Mouse (Mus musculus) erythroblast, embryonic 14.5 days (primary cell): ENCODE measurements around the gene Imp3. TPM values are rescaled to one million over a fixed set of nuclear protein-coding genes. Genes with fewer than 3 reads are reported as not detected.
"Not testable (repeated sequence)": the region's sequence is repeated elsewhere in the genome, so short reads cannot be mapped to it uniquely, and the experiment has no call there.

ENCODE experiments used
- H3K27me3 ChIP-seq: 2 replicates; pipeline ENCODE4 v1.6.1; 2012; ENCODE audit warnings: inconsistent platforms; ENCODE audit not compliant: control insufficient read depth
- H3K36me3 ChIP-seq: 2 replicates; pipeline ENCODE4 v1.6.1; 2012; ENCODE audit warnings: mild to moderate bottlenecking, inconsistent platforms; ENCODE audit not compliant: control insufficient read depth
- H3K4me1 ChIP-seq: 2 replicates; pipeline ENCODE4 v1.6.1; 2012; ENCODE audit warnings: inconsistent platforms; ENCODE audit not compliant: control insufficient read depth
- H3K4me3 ChIP-seq: replicated peaks from 2 replicates; pipeline ENCODE3; 2012; ENCODE audit warnings: moderate library complexity, mild to moderate bottlenecking, inconsistent platforms
- H3K9me3 ChIP-seq: 2 replicates; pipeline ENCODE4 v1.6.1; 2012; ENCODE audit warnings: low read length, inconsistent platforms, mixed read lengths; ENCODE audit not compliant: control insufficient read depth
- GATA1 ChIP-seq: IDR thresholded peaks from 2 replicates; pipeline ENCODE4 v1.6.1; 2012; ENCODE audit warnings: low read length, inconsistent platforms, mixed read lengths
- TAL1 ChIP-seq: IDR thresholded peaks from 3 replicates; pipeline ENCODE4 v1.6.1; 2012; ENCODE audit warnings: low read length, inconsistent platforms, mixed read lengths
- polyA plus RNA-seq: library from polyadenylated mRNA; stranded (reverse); fragments of >175 nt; gene quantifications from 2 replicates; pipeline ENCODE4 v1.2.3, GENCODE M21; 2012

The Imp3 gene
- polyA plus RNA-seq, 1 experiment: 5.7 TPM

DNA sequence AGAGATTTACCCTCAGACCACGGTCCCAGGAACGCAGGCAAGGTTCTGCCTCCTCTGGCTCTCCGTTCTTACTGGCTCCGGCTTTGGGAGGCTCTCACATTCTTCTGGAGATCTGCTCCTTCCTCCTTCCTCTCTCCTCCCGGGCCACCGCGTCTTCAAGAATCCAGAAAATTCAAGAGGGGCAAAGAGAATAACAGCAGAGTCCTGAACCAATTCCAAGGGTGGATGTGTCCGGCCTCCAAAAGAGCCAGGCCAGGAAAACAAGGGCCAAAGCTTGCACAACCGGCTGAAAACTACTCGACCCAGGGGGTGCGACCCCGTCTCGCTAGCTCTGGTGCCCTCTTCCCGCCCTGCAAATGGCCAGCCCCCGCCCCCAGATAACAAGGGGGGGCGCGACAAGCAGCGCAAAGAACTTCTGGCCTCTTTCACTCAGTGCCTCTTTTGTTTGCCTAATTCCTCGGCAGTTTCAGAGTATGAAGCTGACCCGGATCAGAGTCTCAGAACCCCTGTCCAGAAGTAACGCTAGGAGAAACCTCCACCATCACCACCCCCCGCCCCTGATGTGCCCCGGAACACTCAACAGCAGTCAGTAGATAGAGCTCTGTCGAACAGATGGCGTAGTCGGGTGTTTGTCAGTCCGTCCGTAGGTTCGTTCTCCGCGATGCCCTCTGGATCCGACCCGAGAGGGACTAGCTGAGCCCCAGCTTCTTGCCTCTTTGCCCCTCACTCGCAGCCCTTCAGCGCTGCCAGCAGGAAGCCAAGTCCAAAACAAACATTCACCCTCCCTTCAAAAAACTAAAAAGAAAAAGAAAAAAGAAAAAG lies 9.9 kb upstream of the Imp3 start:
- peaks cover 15% of the 10 kb centered on the region for H3K4me1 ChIP-seq
- no peaks in the 10 kb centered on the region for H3K9me3 ChIP-seq
- TF ChIP-seq TAL1 (no peak), GATA1 (no peak)
- H3K27me3 ChIP-seq: peaks cover 55% of the 10 kb centered on the region
- peak overlapping the region; percentile 66 for H3K4me3 ChIP-seq
- H3K36me3 ChIP-seq: no peaks in the 10 kb centered on the region

DNA sequence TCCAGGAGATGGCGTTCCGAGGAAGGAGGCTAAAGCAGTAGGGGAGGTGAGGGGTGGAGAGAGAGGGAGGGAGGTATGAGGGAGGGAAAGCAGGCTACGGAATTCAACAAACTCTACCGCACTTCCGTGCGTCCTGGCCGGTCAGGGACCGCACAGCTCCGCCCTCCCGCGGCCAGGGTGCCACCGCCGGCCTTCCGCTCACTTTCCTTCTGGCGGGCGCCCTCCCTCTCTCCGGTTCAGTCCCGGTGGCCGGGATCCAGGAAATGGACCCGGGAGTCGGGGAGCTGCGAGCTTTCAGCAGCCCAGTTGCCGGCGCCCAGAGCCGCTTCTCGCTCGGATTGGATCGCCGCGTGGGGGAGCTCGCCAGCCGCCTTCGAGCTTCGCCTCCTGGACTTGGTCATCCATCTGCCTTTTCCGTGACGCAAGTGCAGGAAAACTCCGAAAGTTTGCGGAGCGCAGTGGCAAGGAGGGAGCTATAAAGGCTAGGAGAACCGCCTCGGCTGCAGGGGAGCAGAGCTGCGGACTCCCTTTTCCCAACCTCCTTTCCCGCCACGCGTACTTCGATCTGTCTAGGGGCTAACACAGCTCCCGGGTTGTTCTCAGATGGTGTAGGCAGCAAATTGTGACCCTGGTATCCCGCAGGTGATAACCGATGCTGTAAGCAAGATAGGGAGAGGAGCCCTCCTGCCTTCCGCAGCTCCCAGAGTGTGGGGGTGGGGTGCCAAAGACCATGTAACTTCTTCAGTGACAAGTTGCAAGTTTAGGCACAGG lies 9.0 kb upstream of the Imp3 start, which contains the start of gene Snx33:
Gene Snx33, minus strand, starts transcription at position 331 of the 771 bp plus-strand sequence.
- peaks cover 58% of the 10 kb centered on the region for H3K27me3 ChIP-seq
- TF ChIP-seq TAL1 (no peak), GATA1 (no peak)
- peaks cover 15% of the 10 kb centered on the region for H3K4me1 ChIP-seq
- H3K36me3 ChIP-seq: no peaks in the 10 kb centered on the region
- H3K4me3 ChIP-seq: peak within 1 kb of the TSS; percentile 66
- no peaks in the 10 kb centered on the region for H3K9me3 ChIP-seq

DNA sequence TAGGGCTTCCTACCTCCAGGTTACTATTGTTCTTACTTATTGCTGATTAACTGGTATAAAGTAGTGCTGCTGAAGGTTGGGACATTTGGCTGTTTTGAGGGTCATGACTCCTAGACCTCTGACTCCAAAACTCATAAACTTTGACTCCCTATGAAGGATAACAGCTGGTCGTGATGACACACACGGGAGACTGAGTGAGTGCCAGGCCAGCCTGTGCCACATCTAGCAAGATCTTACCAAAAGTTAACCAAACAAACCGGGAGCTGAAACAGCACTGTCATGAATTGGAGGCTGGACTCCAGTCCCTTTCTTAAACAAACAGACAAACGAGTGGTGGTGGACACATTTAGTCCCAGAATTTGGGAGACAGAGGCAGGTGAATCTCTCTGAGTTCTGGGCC lies 7.8 kb upstream of the Imp3 start:
- Histone ChIP-seq H3K36me3 (no peaks in the 10 kb centered on the region), H3K9me3 (no peaks in the 10 kb centered on the region), H3K4me3 (no peak overlapping the region), H3K4me1 (peaks cover 15% of the 10 kb centered on the region), H3K27me3 (peaks cover 58% of the 10 kb centered on the region)
- TF ChIP-seq GATA1 (no peak), TAL1 (no peak)

DNA sequence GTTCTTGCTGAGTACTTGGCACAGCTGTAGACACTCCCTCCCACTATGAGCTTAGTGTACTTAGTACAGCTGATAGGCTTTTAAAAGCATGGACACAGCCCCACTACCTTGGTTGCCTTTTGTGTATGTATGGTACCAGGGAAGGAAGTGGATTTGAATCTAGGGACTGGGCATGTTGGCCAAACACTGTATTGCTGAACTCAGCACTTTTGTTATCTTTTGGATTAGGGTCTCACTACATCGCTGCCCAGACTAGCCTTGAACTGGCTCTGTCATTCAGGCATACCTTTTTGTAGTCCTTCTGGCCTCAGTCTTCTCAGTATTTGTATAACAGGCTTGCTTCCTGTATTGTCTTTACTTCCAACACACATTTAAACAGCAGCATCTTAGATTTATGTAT lies 6.7 kb upstream of the Imp3 start:
- H3K9me3 ChIP-seq: no peaks in the 10 kb centered on the region
- no peak overlapping the region for H3K4me3 ChIP-seq
- TF ChIP-seq GATA1: no peak
- no peak for TF ChIP-seq TAL1
- peaks cover 15% of the 10 kb centered on the region for H3K4me1 ChIP-seq
- H3K27me3 ChIP-seq: peaks cover 58% of the 10 kb centered on the region
- H3K36me3 ChIP-seq: no peaks in the 10 kb centered on the region

DNA sequence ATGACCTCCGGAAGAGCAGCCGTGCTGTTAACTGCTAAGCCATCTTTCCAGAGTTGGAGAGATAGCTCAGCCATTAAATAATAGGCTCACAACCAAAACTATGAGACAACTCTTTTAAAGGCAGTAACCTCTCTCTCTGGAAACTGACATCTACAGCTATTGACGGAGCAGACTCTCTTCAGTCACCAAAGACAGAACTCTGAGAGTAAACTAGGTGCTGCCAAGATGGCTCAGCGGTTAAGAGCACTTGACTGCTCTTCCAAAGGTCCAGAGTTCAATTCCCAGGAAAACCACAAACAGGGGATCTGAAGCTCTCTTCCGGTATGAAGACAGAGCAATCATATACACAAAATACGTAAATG lies 433 bp upstream of the Imp3 start:
- H3K4me3 ChIP-seq: peak overlapping the region; percentile 76
- peaks cover 32% of the 10 kb centered on the region for H3K4me1 ChIP-seq
- peaks cover 19% of the 10 kb centered on the region for H3K36me3 ChIP-seq
- H3K9me3 ChIP-seq: no peaks in the 10 kb centered on the region
- TF ChIP-seq TAL1 (no peak), GATA1 (no peak)
- H3K27me3 ChIP-seq: peaks cover 2% of the 10 kb centered on the region

DNA sequence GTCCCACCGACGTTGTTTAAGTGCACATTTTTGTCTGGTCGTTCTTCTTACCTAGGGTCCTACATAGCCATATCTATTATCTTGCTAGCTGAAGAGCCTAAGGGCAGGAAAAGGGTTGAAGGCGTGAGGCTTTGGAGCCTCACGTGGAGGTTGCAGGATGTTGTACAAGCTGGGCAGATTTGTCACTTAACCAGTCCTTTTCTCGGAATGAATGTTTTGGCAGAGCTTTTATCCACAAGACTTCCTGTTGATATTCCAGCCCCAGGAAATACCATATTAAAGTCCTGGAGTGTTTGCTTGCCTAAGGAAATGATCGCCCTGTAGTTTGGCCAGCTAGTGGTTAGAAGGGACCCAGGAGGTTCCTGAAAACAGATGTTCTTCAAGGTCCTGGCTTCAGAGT lies 1.1 kb downstream of the Imp3 start:
- H3K4me3 ChIP-seq: peak overlapping the region; percentile 76
- H3K4me1 ChIP-seq: peaks cover 32% of the 10 kb centered on the region
- H3K27me3 ChIP-seq: no peaks in the 10 kb centered on the region
- no peaks in the 10 kb centered on the region for H3K9me3 ChIP-seq
- H3K36me3 ChIP-seq: peaks cover 23% of the 10 kb centered on the region
- TF ChIP-seq GATA1 (no peak), TAL1 (no peak)

DNA sequence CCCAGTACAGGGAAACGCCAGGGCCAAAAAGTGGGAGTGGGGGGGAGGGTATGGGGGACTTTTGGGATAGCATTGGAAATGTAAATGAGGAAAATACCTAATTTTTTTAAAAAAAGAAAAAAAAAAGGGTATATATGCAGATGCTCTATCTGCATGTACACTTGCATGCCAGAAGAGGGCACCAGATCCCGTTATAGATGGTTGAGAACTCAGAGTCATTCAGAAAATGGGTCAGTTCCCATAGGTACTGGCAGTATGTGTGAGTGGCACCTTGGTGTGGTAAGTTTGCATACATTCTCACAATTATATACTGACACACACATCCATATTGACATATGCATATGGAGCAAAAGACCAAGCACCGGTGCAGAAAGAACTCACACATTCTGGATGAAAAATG lies 10.2 kb downstream of the Imp3 start:
- H3K36me3 ChIP-seq, H3K4me3 ChIP-seq, H3K9me3 ChIP-seq: not testable (repeated sequence)

DNA sequence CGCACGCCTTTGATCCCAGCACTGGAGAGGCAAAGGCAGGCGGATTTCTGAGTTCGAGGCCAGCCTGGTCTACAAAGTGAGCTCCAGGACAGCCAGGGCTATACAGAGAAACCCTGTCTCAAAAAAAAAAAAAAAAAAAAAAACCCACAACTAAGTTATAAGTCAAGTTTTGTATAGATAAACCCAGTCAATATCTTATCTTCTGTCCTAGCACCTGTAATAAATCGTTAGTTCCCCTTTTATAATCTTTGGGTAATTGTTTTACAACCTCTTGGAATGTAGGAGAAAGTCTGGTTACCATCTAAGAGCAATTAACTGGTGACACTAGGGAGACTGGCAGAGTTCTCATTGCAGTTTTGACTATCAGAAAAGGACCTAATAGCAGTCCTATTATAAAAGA lies 11.4 kb downstream of the Imp3 start:
- H3K4me1 ChIP-seq: peaks cover 22% of the 10 kb centered on the region
- H3K27me3 ChIP-seq, H3K9me3 ChIP-seq, H3K4me3 ChIP-seq, H3K36me3 ChIP-seq: not testable (repeated sequence)

More for the DNA sequence above, 10.2 kb downstream of the Imp3 start:
- peaks cover 22% of the 10 kb centered on the region for H3K4me1 ChIP-seq
- not testable (repeated sequence) for H3K27me3 ChIP-seq

DNA sequence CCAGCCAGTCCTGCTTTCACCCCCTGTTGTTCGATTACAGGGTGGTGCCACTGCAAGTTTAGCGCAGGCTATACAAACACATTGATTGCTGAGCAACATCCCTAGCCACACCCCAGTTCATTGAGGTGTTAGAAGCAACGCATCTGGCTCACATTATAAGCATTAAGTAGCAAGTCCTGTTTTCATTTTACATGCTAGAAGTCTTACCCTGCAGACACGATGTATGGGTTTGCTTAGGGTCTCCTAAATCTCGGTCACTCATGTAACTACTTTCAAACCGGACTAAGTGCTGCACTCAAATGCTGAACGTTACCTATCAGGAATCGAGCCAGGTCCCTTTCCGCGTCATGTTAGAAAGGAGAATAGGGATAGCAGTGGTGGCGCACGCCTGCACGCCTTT lies 12.5 kb downstream of the Imp3 start:
- H3K9me3 ChIP-seq: no peaks in the 10 kb centered on the region
- no peaks in the 10 kb centered on the region for H3K27me3 ChIP-seq
- peaks cover 22% of the 10 kb centered on the region for H3K4me1 ChIP-seq
- H3K4me3 ChIP-seq: peak overlapping the region; percentile 72
- H3K36me3 ChIP-seq: no peaks in the 10 kb centered on the region
- no peak for TF ChIP-seq TAL1
- TF ChIP-seq GATA1: no peak
